Mouse (Mus musculus) myocyte (in vitro differentiated cells): ENCODE data around the gene Gm3045. TPM values are rescaled to one million over a fixed set of nuclear protein-coding genes. Genes with fewer than 3 reads are reported as not detected.

Experiments
- H3K27me3 ChIP-seq: one replicate; pipeline ENCODE4 v1.6.1; 2011; ENCODE audit not compliant: control insufficient read depth, insufficient read depth, insufficient read length
- H3K36me3 ChIP-seq: one replicate; pipeline ENCODE4 v1.6.1; 2011; ENCODE audit not compliant: control insufficient read depth, insufficient read depth
- H3K4me2 ChIP-seq: one replicate; pipeline ENCODE4 v1.6.1; 2011; ENCODE audit warnings: low read depth, control low read depth
- H3K4me3 ChIP-seq: one replicate; pipeline ENCODE4 v1.5.1; 2011; ENCODE audit warnings: mild to moderate bottlenecking, control low read depth, moderate library complexity
- H3K79me2 ChIP-seq: one replicate; pipeline ENCODE4 v1.6.1; 2011; ENCODE audit not compliant: control insufficient read depth, insufficient read depth
- H3ac ChIP-seq: one replicate; pipeline ENCODE4 v1.6.1; 2011; ENCODE audit not compliant: control insufficient read depth, insufficient read length
- CEBPB ChIP-seq: IDR thresholded peaks from 2 replicates; pipeline ENCODE4 v1.6.1; 2011; ENCODE audit warnings: mild to moderate bottlenecking, moderate library complexity; ENCODE audit not compliant: poor library complexity, insufficient read depth, severe bottlenecking
- E2F4 ChIP-seq: IDR thresholded peaks from one replicate; pipeline ENCODE4 v1.6.1; 2011; ENCODE audit warnings: mild to moderate bottlenecking, control low read depth, moderate library complexity; ENCODE audit not compliant: insufficient read depth
- MAX ChIP-seq: IDR thresholded peaks from one replicate; pipeline ENCODE4 v1.6.1; 2011; ENCODE audit warnings: low read depth, mild to moderate bottlenecking, control low read depth
- MYOD1 ChIP-seq, 3 experiments: IDR thresholded peaks; one replicate each; pipeline ENCODE4 v1.6.1; 2011; ENCODE audit warnings: control low read depth in 2 of 3, low read depth in 2 of 3, mild to moderate bottlenecking in 2 of 3, moderate library complexity in 1 of 3; ENCODE audit not compliant: insufficient read length in 2 of 3, control insufficient read depth in 1 of 3
- MYOG ChIP-seq, 3 experiments: IDR thresholded peaks; one replicate each; pipeline ENCODE4 v1.6.1; 2011; ENCODE audit warnings: control low read depth in 2 of 3, low read depth in 2 of 3, mild to moderate bottlenecking in 2 of 3; ENCODE audit not compliant: insufficient read length in 2 of 3, control insufficient read depth in 1 of 3, insufficient read depth in 1 of 3
- POLR2A ChIP-seq: IDR thresholded peaks from one replicate; pipeline ENCODE4 v1.6.1; 2011; ENCODE audit warnings: low read depth, mild to moderate bottlenecking, control low read depth, moderate library complexity; ENCODE audit not compliant: insufficient read length
- POLR2AphosphoS2 ChIP-seq: IDR thresholded peaks from one replicate; pipeline ENCODE4 v1.6.1; 2011; ENCODE audit warnings: low read depth, control low read depth; ENCODE audit not compliant: insufficient read length
- REST ChIP-seq: IDR thresholded peaks from one replicate; pipeline ENCODE4 v1.6.1; 2011; ENCODE audit warnings: mild to moderate bottlenecking, control low read depth, moderate library complexity; ENCODE audit not compliant: insufficient read depth, insufficient read length
- SRF ChIP-seq: IDR thresholded peaks from one replicate; pipeline ENCODE4 v1.6.1; 2011; ENCODE audit warnings: low read depth; ENCODE audit not compliant: control insufficient read depth, insufficient read length
- TCF12 ChIP-seq: IDR thresholded peaks from one replicate; pipeline ENCODE4 v1.6.1; 2011; ENCODE audit warnings: mild to moderate bottlenecking, control low read depth; ENCODE audit not compliant: poor library complexity, insufficient read depth, severe bottlenecking
- TCF3 ChIP-seq: IDR thresholded peaks from one replicate; pipeline ENCODE4 v1.6.1; 2011; ENCODE audit warnings: low read depth, control low read depth; ENCODE audit not compliant: insufficient read length
- USF1 ChIP-seq: IDR thresholded peaks from one replicate; pipeline ENCODE4 v1.6.1; 2011; ENCODE audit warnings: low read depth, mild to moderate bottlenecking, control low read depth, moderate library complexity
- polyA plus RNA-seq: library from polyadenylated mRNA; unstranded; fragments of >200 nt; fragmentation: generic; extraction: Trizol; gene quantifications from one replicate; pipeline ENCODE4 v1.2.1, GENCODE M21; 2012; ENCODE audit warnings: missing spikeins

The Gm3045 gene
- polyA plus RNA-seq, 1 experiment = not detected

GRCm38 (mm10) chr13:56449239-56450030 lies 23.0 kb downstream of the Gm3045 start:
- H3K79me2 ChIP-seq = no peaks in the 10 kb centered on the region
- TF ChIP-seq POLR2AphosphoS2 (no peak), MYOG (IDR thresholded peaks at IDR 0.05; ENCODE audit: control insufficient read depth in 1 of 3, insufficient read depth in 1 of 3, insufficient read length in 2 of 3, low read depth in 2 of 3) (no peak), SRF (no peak), REST (no peak), TCF3 (no peak), MAX (no peak), E2F4 (no peak), CEBPB (no peak), TCF12 (no peak), USF1 (no peak), MYOD1 (IDR thresholded peaks at IDR 0.05; ENCODE audit: control insufficient read depth in 1 of 3, insufficient read length in 2 of 3, low read depth in 2 of 3) (no peak), POLR2A (no peak)
- H3K4me3 ChIP-seq = no peak overlapping the region
- H3K4me2 ChIP-seq = no peak overlapping the region
- H3K27me3 ChIP-seq = no peaks in the 10 kb centered on the region
- no peak overlapping the region for H3ac ChIP-seq
- no peaks in the 10 kb centered on the region for H3K36me3 ChIP-seq

- Histone ChIP-seq H3K27me3 (no peaks in the 10 kb centered on the region), H3K4me3 (no peak overlapping the region), H3K36me3 (no peaks in the 10 kb centered on the region), H3K4me2 (no peak overlapping the region), H3ac (no peak overlapping the region), H3K79me2 (no peaks in the 10 kb centered on the region)
- TF ChIP-seq SRF = no peak
- TF ChIP-seq TCF12 = no peak
- no peak for TF ChIP-seq REST
- TF ChIP-seq E2F4 = no peak
Measured at GRCm38 (mm10) chr13:56450035-56450434, 23.6 kb downstream of the Gm3045 start.

- Histone ChIP-seq H3ac (no peak overlapping the region), H3K27me3 (no peaks in the 10 kb centered on the region), H3K4me3 (no peak overlapping the region), H3K36me3 (no peaks in the 10 kb centered on the region), H3K79me2 (no peaks in the 10 kb centered on the region), H3K4me2 (no peak overlapping the region)
- TF ChIP-seq TCF3 (no peak), MYOG (IDR thresholded peaks at IDR 0.05; ENCODE audit: control insufficient read depth in 1 of 3, insufficient read depth in 1 of 3, insufficient read length in 2 of 3, low read depth in 2 of 3) (no peak), CEBPB (no peak), POLR2AphosphoS2 (no peak), MYOD1 (IDR thresholded peaks at IDR 0.05; ENCODE audit: control insufficient read depth in 1 of 3, insufficient read length in 2 of 3, low read depth in 2 of 3) (no peak), E2F4 (no peak), SRF (no peak), POLR2A (no peak), TCF12 (no peak), MAX (no peak), REST (no peak), USF1 (no peak)
Measured at GRCm38 (mm10) chr13:56458001-56458400, 31.6 kb downstream of the Gm3045 start.

GRCm38 (mm10) chr13:56461460-56461859 lies 35.1 kb downstream of the Gm3045 start:
- Histone ChIP-seq H3K4me2 (no peak overlapping the region), H3K36me3 (no peaks in the 10 kb centered on the region), H3ac (no peak overlapping the region), H3K27me3 (peaks cover 7% of the 10 kb centered on the region), H3K4me3 (no peak overlapping the region), H3K79me2 (no peaks in the 10 kb centered on the region)
- TF ChIP-seq TCF12 = no peak
- TF ChIP-seq USF1 = no peak
- no peak for TF ChIP-seq E2F4
- no peak for TF ChIP-seq CEBPB
- TF ChIP-seq POLR2AphosphoS2 = no peak

GRCm38 (mm10) chr13:56462791-56463190 lies 36.4 kb downstream of the Gm3045 start:
- H3K79me2 ChIP-seq = no peaks in the 10 kb centered on the region
- no peak overlapping the region for H3ac ChIP-seq
- H3K36me3 ChIP-seq = no peaks in the 10 kb centered on the region
- TF ChIP-seq USF1 (no peak), CEBPB (no peak), TCF3 (no peak), E2F4 (no peak), POLR2AphosphoS2 (no peak), MYOG (IDR thresholded peaks at IDR 0.05; ENCODE audit: control insufficient read depth in 1 of 3, insufficient read depth in 1 of 3, insufficient read length in 2 of 3, low read depth in 2 of 3) (no peak)
- H3K27me3 ChIP-seq = peaks cover 7% of the 10 kb centered on the region
- H3K4me3 ChIP-seq = no peak overlapping the region
- H3K4me2 ChIP-seq = no peak overlapping the region
